Mouse (Mus musculus) midbrain, postnatal 0 days (tissue): Measurements from ENCODE around the gene Ndel1. TPM values are rescaled to one million over a fixed set of nuclear protein-coding genes. Genes with fewer than 3 reads are reported as not detected.

Experiments used
- ATAC-seq: fragments of 200-750 bp; cut with Nextera tagmentation; 2 replicates; pipeline ENCODE4 v1.8.0; 2017; ENCODE audit warnings: moderate number of reproducible peaks, mild to moderate bottlenecking, moderate TSS enrichment, moderate library complexity; ENCODE audit not compliant: low FRiP score
- DNase-seq: peaks from one replicate; pipeline ENCODE4 v3.0.0-alpha.2; 2015; ENCODE audit warnings: low spot score
- H3K27ac ChIP-seq: fragments of 300-500 bp; sonication (generic); 2 replicates; pipeline ENCODE4 v1.5.1; 2014; ENCODE audit warnings: low read depth, mild to moderate bottlenecking, low read length, mixed read lengths
- H3K27me3 ChIP-seq: fragments of 300-500 bp; sonication (generic); 2 replicates; pipeline ENCODE4 v1.6.1; 2014; ENCODE audit warnings: low read length, control low read depth, mixed read lengths; ENCODE audit not compliant: insufficient read depth
- H3K36me3 ChIP-seq: fragments of 300-500 bp; sonication (generic); 2 replicates; pipeline ENCODE4 v1.6.1; 2014; ENCODE audit warnings: low read length, control low read depth, mixed read lengths; ENCODE audit not compliant: insufficient read depth
- H3K4me1 ChIP-seq: fragments of 300-500 bp; sonication (generic); 2 replicates; pipeline ENCODE4 v1.6.1; 2014; ENCODE audit warnings: mild to moderate bottlenecking, control low read depth, antibody characterized with exemption, low read length, mixed read lengths; ENCODE audit not compliant: insufficient read depth
- H3K4me2 ChIP-seq: fragments of 300-500 bp; sonication (generic); 2 replicates; pipeline ENCODE4 v1.6.1; 2014; ENCODE audit warnings: low read depth, mild to moderate bottlenecking, low read length, mixed read lengths; ENCODE audit not compliant: poor library complexity, severe bottlenecking
- H3K4me3 ChIP-seq: fragments of 300-500 bp; sonication (generic); 2 replicates; pipeline ENCODE4 v1.5.1; 2014; ENCODE audit warnings: low read depth, mild to moderate bottlenecking, low read length, moderate library complexity
- H3K9ac ChIP-seq: fragments of 300-500 bp; sonication (generic); replicated peaks from 2 replicates; pipeline ENCODE4 v1.6.1; 2014; ENCODE audit warnings: mild to moderate bottlenecking, low read length, moderate library complexity, mixed read lengths; ENCODE audit not compliant: poor library complexity, severe bottlenecking
- H3K9me3 ChIP-seq: fragments of 300-500 bp; sonication (generic); 2 replicates; pipeline ENCODE4 v1.6.1; 2016; ENCODE audit warnings: low read length, control low read depth
- CTCF ChIP-seq: IDR thresholded peaks from 2 replicates; pipeline ENCODE4 v1.5.1; 2016; ENCODE audit warnings: antibody characterized with exemption, mild to moderate bottlenecking
- WGBS: fragments of 180-500 bp; shearing (Covaris S2); extraction: QIAGEN DNeasy Blood & Tissue Kit; methylation state at CpG from one replicate; pipeline ENCODE4 v1.1.7; 2014; 5-methylcytosine and 5-hydroxymethylcytosine counted together
- polyA plus RNA-seq: library from polyadenylated mRNA; unstranded; fragments of >200 nt; fragmentation: Nextera tagmentation; extraction: Ambion mirVana; gene quantifications from 2 replicates; pipeline ENCODE4 v1.2.1, GENCODE M21; 2015
- total RNA-seq: library from RNA; depleted of rRNA; stranded (reverse); fragments of >200 nt; gene quantifications from 2 replicates; pipeline ENCODE4 v1.2.3, GENCODE M21; 2014

Ndel1 gene
- total and polyA plus RNA-seq, 2 experiments from 2014 or later, result 112 to 114 TPM

GRCm38 (mm10) chr11:68811881-68812577 lies 59.6 kb downstream of the Ndel1 start:
- Histone ChIP-seq H3K36me3 (peaks cover 80% of the 10 kb centered on the region), H3K4me3 (no peak overlapping the region), H3K4me2 (no peak overlapping the region), H3K9ac (no peak overlapping the region), H3K27ac (no peak overlapping the region), H3K4me1 (no peaks in the 10 kb centered on the region), H3K27me3 (no peaks in the 10 kb centered on the region), H3K9me3 (no peaks in the 10 kb centered on the region)
- no peak for TF ChIP-seq CTCF
- WGBS, result 81% methylated on average over 9 of the region's 9 CpGs
- no peak for DNase-seq
- ATAC-seq, result no peak

DNA sequence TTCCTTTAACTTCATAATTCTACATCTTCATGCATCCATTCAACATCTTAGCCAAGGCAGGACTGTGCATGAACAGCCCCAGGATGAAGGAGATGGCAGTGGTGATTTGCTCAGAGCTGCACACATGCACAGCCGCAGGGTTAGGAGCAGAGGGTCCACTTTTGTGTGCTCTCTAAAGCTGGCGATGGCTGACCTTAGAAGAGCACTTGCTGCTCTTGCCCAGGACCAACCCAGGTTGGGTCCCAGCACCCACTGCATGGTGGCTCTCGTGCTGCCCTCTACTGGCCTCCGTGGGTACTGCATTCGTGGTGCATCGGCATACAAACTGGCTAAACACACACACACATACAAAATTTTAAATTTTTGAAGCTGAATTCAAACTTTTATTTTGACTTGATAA lies 63.9 kb downstream of the Ndel1 start:
- no peaks in the 10 kb centered on the region for H3K27me3 ChIP-seq
- TF ChIP-seq CTCF, result peak; percentile 94
- no peak overlapping the region for H3K4me3 ChIP-seq
- no peaks in the 10 kb centered on the region for H3K4me1 ChIP-seq
- WGBS, result 42% methylated on average over 6 of the region's 6 CpGs
- no peak overlapping the region for H3K4me2 ChIP-seq
- peaks cover 79% of the 10 kb centered on the region for H3K36me3 ChIP-seq
- no peak overlapping the region for H3K9ac ChIP-seq
- H3K27ac ChIP-seq, result no peak overlapping the region
- no peaks in the 10 kb centered on the region for H3K9me3 ChIP-seq
- ATAC-seq, result no peak
- DNase-seq, result peak; percentile 71

DNA sequence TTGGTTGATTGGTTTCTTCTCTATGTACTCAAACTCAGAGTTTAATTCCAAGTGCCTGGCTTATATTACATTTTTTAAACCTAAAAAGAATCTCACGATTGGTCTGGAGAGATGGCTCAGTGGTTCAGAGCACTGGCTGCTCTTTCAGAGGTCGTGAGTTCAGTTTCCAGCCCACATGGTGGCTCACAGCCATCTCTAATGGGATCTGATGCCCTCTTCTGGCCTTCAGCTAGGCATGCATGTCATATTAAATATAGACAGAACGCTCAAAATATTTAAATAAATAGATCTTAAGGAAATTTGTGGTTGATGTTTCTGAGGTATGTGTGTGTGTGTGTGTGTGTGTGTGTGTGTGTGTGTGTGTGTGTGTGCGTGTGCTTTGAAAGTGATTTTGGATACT lies 66.5 kb downstream of the Ndel1 start:
- peaks cover 86% of the 10 kb centered on the region for H3K36me3 ChIP-seq
- DNase-seq (peak; percentile 39), ATAC-seq (no peak)
- no peak overlapping the region for H3K4me3 ChIP-seq
- no peak overlapping the region for H3K27ac ChIP-seq
- H3K9me3 ChIP-seq, result no peaks in the 10 kb centered on the region
- WGBS, result 62% methylated on average over 4 of the region's 4 CpGs
- H3K4me2 ChIP-seq, result no peak overlapping the region
- H3K27me3 ChIP-seq, result no peaks in the 10 kb centered on the region
- TF ChIP-seq CTCF, result peak; percentile 71
- H3K9ac ChIP-seq, result no peak overlapping the region
- no peaks in the 10 kb centered on the region for H3K4me1 ChIP-seq

DNA sequence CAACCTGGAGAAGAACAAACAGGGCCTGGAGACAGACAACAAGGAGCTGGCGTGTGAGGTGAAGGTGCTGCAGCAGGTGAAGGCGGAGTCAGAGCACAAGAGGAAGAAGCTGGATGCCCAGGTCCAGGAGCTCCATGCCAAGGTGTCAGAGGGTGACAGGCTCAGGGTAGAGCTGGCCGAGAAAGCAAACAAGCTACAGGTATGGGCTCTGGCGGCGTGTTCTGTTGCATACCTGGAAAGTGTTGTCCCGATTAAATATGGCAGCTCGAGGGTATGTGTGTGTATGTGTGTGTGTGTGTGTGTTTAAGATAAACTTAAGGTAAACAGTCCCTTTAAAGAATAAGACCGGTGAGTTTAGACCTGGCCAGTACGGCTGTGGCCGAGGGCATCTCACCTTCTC lies 73.4 kb downstream of the Ndel1 start:
- H3K27ac ChIP-seq, result no peak overlapping the region
- no peak overlapping the region for H3K4me2 ChIP-seq
- H3K4me1 ChIP-seq, result no peaks in the 10 kb centered on the region
- WGBS, result 98% methylated on average over 10 of the region's 10 CpGs
- no peaks in the 10 kb centered on the region for H3K27me3 ChIP-seq
- H3K36me3 ChIP-seq, result peaks cover 91% of the 10 kb centered on the region
- no peak for DNase-seq
- H3K4me3 ChIP-seq, result no peak overlapping the region
- H3K9ac ChIP-seq, result no peak overlapping the region
- H3K9me3 ChIP-seq, result no peaks in the 10 kb centered on the region
- ATAC-seq, result no peak
- no peak for TF ChIP-seq CTCF

DNA sequence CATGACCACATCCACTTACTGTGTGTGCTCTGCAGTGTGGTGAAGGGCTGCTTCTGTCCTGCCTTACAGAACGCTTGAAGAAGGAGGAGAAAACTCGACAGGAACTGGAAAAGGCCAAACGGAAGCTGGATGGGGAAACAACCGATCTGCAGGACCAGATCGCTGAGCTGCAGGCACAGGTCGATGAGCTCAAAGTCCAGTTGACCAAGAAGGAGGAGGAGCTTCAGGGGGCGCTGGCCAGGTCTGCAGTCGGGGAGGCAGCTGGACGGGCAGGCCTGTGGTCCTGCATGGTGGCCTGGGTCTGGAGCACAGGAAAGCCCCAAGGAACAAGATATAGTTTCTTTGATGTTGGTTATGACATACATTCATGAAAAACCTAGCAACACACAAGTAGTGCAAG lies 79.9 kb downstream of the Ndel1 start:
- Histone ChIP-seq H3K9ac (no peak overlapping the region), H3K27ac (no peak overlapping the region), H3K4me1 (no peaks in the 10 kb centered on the region), H3K4me3 (no peak overlapping the region), H3K4me2 (no peak overlapping the region), H3K9me3 (no peaks in the 10 kb centered on the region), H3K36me3 (peaks cover 83% of the 10 kb centered on the region), H3K27me3 (no peaks in the 10 kb centered on the region)
- 91% methylated on average over 9 of the region's 9 CpGs for WGBS
- ATAC-seq (no peak), DNase-seq (no peak)
- TF ChIP-seq CTCF, result no peak

GRCm38 (mm10) chr11:68790720-68791119 lies 80.9 kb downstream of the Ndel1 start:
- Histone ChIP-seq H3K4me3 (no peak overlapping the region), H3K27me3 (no peaks in the 10 kb centered on the region), H3K4me2 (no peak overlapping the region), H3K9ac (no peak overlapping the region), H3K9me3 (no peaks in the 10 kb centered on the region), H3K4me1 (no peaks in the 10 kb centered on the region), H3K36me3 (peaks cover 87% of the 10 kb centered on the region), H3K27ac (no peak overlapping the region)
- no peak for ATAC-seq
- TF ChIP-seq CTCF, result no peak
- DNase-seq, result no peak
- WGBS, result 88% methylated on average over 10 of the region's 10 CpGs
